Mouse (Mus musculus) olfactory bulb, adult 2 months (tissue): ENCODE measurements around the gene Phf2.

ENCODE experiments used
- CTCF ChIP-seq: fragments of 200-500 bp; IDR thresholded peaks from 2 replicates; pipeline ENCODE4 v1.5.1; 2012; ENCODE audit warnings: low read depth, mild to moderate bottlenecking, low read length, moderate library complexity; ENCODE audit not compliant: insufficient read depth
- POLR2A ChIP-seq: fragments of 200-500 bp; IDR thresholded peaks from 2 replicates; pipeline ENCODE4 v1.6.1; 2012; ENCODE audit warnings: mild to moderate bottlenecking, low read depth, low read length, moderate library complexity; ENCODE audit not compliant: insufficient read depth

- TF ChIP-seq POLR2A = no peak
- TF ChIP-seq CTCF = no peak
Measured at GRCm38 (mm10) chr13:48905458-48905857, 34.5 kb upstream of the Phf2 start.
